ENCODE assay signal across 18 mouse cellular contexts in genomic region chr2:56550163-56550562, GRCm38 (mm10).
"Had no signal": no experiment of that assay in that cellular context is flagged by ENCODE, and none has a peak within 500 bp of the region (broad histone marks: within the 10 kb centered on the region; RNA-seq: fewer than 3 reads in every experiment).

No protein-coding gene starts in this region.

- H3K4me2 ChIP-seq: lung, embryonic 14.5 days; midbrain, embryonic 12.5 days; neural tube, embryonic 13.5 days; neural tube, embryonic 15.5 days had no signal

- H3K27ac ChIP-seq: midbrain, embryonic 10.5 days; midbrain, embryonic 12.5 days; neural tube, embryonic 13.5 days; neural tube, embryonic 15.5 days had no signal

- DNase-seq: lung, embryonic 14.5 days; lung, postnatal 10 days; lung, postnatal 4 days; midbrain, embryonic 14.5 days; retina, postnatal 1 day; right cerebral cortex, adult 18-20 months; right cerebral cortex, postnatal 25 days; right cerebral cortex, postnatal 4 days; spleen, adult 18-20 months; thymus, adult 18-20 months; thymus, postnatal 14 days; thymus, postnatal 36 days had no signal

- H3K4me3 ChIP-seq: midbrain, embryonic 10.5 days; midbrain, embryonic 12.5 days; myocyte; neural tube, embryonic 13.5 days; neural tube, embryonic 15.5 days had no signal

- H3K9ac ChIP-seq: lung, embryonic 14.5 days; midbrain, embryonic 12.5 days; neural tube, embryonic 13.5 days; neural tube, embryonic 15.5 days had no signal

- H3K36me3 ChIP-seq: midbrain, embryonic 10.5 days; midbrain, embryonic 12.5 days; neural tube, embryonic 13.5 days; neural tube, embryonic 15.5 days had no signal

- H3K4me1 ChIP-seq: midbrain, embryonic 10.5 days; midbrain, embryonic 12.5 days; neural tube, embryonic 13.5 days; neural tube, embryonic 15.5 days had no signal

- ATAC-seq: midbrain, embryonic 16.5 days had no signal

- H3K27me3 ChIP-seq: midbrain, embryonic 12.5 days; neural tube, embryonic 13.5 days; neural tube, embryonic 15.5 days had no signal

- H3K9me3 ChIP-seq: midbrain, embryonic 10.5 days; midbrain, embryonic 12.5 days; neural tube, embryonic 13.5 days; neural tube, embryonic 15.5 days had no signal
